Mouse (Mus musculus): ENCODE data around the gene Fbxl17. TPM values are rescaled to one million over a fixed set of nuclear protein-coding genes. Genes with fewer than 3 reads are reported as not detected.

Gene Fbxl17
- polyA plus RNA-seq, 1 experiment from 2014 or later: 8.9 TPM

GRCm38 (mm10) chr17:63093184-63093583 lies 406.6 kb downstream of the Fbxl17 start:
- Histone ChIP-seq H3K9ac (ENCODE audit: low read length) (no peak overlapping the region), H3K36me3 (ENCODE audit: control insufficient read depth, insufficient read depth, low read length) (no peaks in the 10 kb centered on the region), H3K27me3 (replicated peaks; ENCODE audit: control insufficient read depth, insufficient read depth, low read length) (no peaks in the 10 kb centered on the region), H3K4me1 (ENCODE audit: control insufficient read depth, insufficient read depth, low read length) (no peaks in the 10 kb centered on the region), H3K9me3 (replicated peaks; ENCODE audit: control insufficient read depth, low read length) (no peaks in the 10 kb centered on the region), H3K27ac (ENCODE audit: low read depth, low read length) (no peak overlapping the region), H3K4me3 (ENCODE audit: low read depth, low read length) (no peak overlapping the region), H3K4me2 (ENCODE audit: low read length) (no peak overlapping the region)
- no peak for ATAC-seq
- 89% methylated on average over 4 of the region's 4 CpGs for WGBS
- DNase-seq (ENCODE audit: low spot score): no peak

GRCm38 (mm10) chr17:63092774-63093173 lies 407.0 kb downstream of the Fbxl17 start:
- 79% methylated on average over 6 of the region's 6 CpGs for WGBS
- no peak for ATAC-seq

GRCm38 (mm10) chr17:63090112-63090511 lies 409.7 kb downstream of the Fbxl17 start:
- no peaks in the 10 kb centered on the region for H3K36me3 ChIP-seq (ENCODE audit: control insufficient read depth, insufficient read depth, low read length)
- H3K9me3 ChIP-seq (replicated peaks; ENCODE audit: control insufficient read depth, low read length): no peaks in the 10 kb centered on the region
- no peak overlapping the region for H3K9ac ChIP-seq (ENCODE audit: low read length)
- WGBS: 90% methylated on average over 3 of the region's 3 CpGs
- ATAC-seq (no peak), DNase-seq (ENCODE audit: low spot score) (no peak)
- no peaks in the 10 kb centered on the region for H3K27me3 ChIP-seq (replicated peaks; ENCODE audit: control insufficient read depth, insufficient read depth, low read length)
- no peak overlapping the region for H3K4me3 ChIP-seq (ENCODE audit: low read depth, low read length)
- no peak overlapping the region for H3K27ac ChIP-seq (ENCODE audit: low read depth, low read length)
- H3K4me1 ChIP-seq (ENCODE audit: control insufficient read depth, insufficient read depth, low read length): no peaks in the 10 kb centered on the region
- H3K4me2 ChIP-seq (ENCODE audit: low read length): no peak overlapping the region

More at GRCm38 (mm10) chr17:63092774-63093173, 407.0 kb downstream of the Fbxl17 start:
- Histone ChIP-seq H3K36me3 (ENCODE audit: control insufficient read depth, insufficient read depth, low read length) (no peaks in the 10 kb centered on the region), H3K9ac (ENCODE audit: low read length) (no peak overlapping the region), H3K4me3 (ENCODE audit: low read depth, low read length) (no peak overlapping the region), H3K9me3 (replicated peaks; ENCODE audit: control insufficient read depth, low read length) (no peaks in the 10 kb centered on the region), H3K4me1 (ENCODE audit: control insufficient read depth, insufficient read depth, low read length) (no peaks in the 10 kb centered on the region), H3K27me3 (replicated peaks; ENCODE audit: control insufficient read depth, insufficient read depth, low read length) (no peaks in the 10 kb centered on the region), H3K4me2 (ENCODE audit: low read length) (no peak overlapping the region), H3K27ac (ENCODE audit: low read depth, low read length) (no peak overlapping the region)
- DNase-seq (ENCODE audit: low spot score): no peak

- H3K36me3 ChIP-seq (ENCODE audit: control insufficient read depth, insufficient read depth, low read length): no peaks in the 10 kb centered on the region
- ATAC-seq (no peak), DNase-seq (ENCODE audit: low spot score) (no peak)
- H3K27ac ChIP-seq (ENCODE audit: low read depth, low read length): no peak overlapping the region
- H3K9me3 ChIP-seq (replicated peaks; ENCODE audit: control insufficient read depth, low read length): no peaks in the 10 kb centered on the region
- H3K4me1 ChIP-seq (ENCODE audit: control insufficient read depth, insufficient read depth, low read length): no peaks in the 10 kb centered on the region
- no peaks in the 10 kb centered on the region for H3K27me3 ChIP-seq (replicated peaks; ENCODE audit: control insufficient read depth, insufficient read depth, low read length)
- H3K9ac ChIP-seq (ENCODE audit: low read length): no peak overlapping the region
- no peak overlapping the region for H3K4me2 ChIP-seq (ENCODE audit: low read length)
- no peak overlapping the region for H3K4me3 ChIP-seq (ENCODE audit: low read depth, low read length)
- 84% methylated on average over 10 of the region's 10 CpGs for WGBS
Measured at GRCm38 (mm10) chr17:63087265-63087664, 412.6 kb downstream of the Fbxl17 start.

GRCm38 (mm10) chr17:63086526-63086925 lies 413.3 kb downstream of the Fbxl17 start:
- Histone ChIP-seq H3K27me3 (replicated peaks; ENCODE audit: control insufficient read depth, insufficient read depth, low read length) (no peaks in the 10 kb centered on the region), H3K4me1 (ENCODE audit: control insufficient read depth, insufficient read depth, low read length) (no peaks in the 10 kb centered on the region), H3K27ac (ENCODE audit: low read depth, low read length) (no peak overlapping the region), H3K4me2 (ENCODE audit: low read length) (no peak overlapping the region), H3K9me3 (replicated peaks; ENCODE audit: control insufficient read depth, low read length) (no peaks in the 10 kb centered on the region), H3K9ac (ENCODE audit: low read length) (no peak overlapping the region), H3K36me3 (ENCODE audit: control insufficient read depth, insufficient read depth, low read length) (no peaks in the 10 kb centered on the region), H3K4me3 (ENCODE audit: low read depth, low read length) (no peak overlapping the region)
- WGBS: 65% methylated on average over 3 of the region's 3 CpGs
- no peak for ATAC-seq
- no peak for DNase-seq (ENCODE audit: low spot score)

GRCm38 (mm10) chr17:63085227-63085626 lies 414.6 kb downstream of the Fbxl17 start:
- no peak overlapping the region for H3K27ac ChIP-seq (ENCODE audit: low read depth, low read length)
- no peak overlapping the region for H3K4me2 ChIP-seq (ENCODE audit: low read length)
- no peak overlapping the region for H3K4me3 ChIP-seq (ENCODE audit: low read depth, low read length)
- H3K9ac ChIP-seq (ENCODE audit: low read length): no peak overlapping the region
- DNase-seq (ENCODE audit: low spot score): no peak
- H3K4me1 ChIP-seq (ENCODE audit: control insufficient read depth, insufficient read depth, low read length): no peaks in the 10 kb centered on the region
- H3K27me3 ChIP-seq (replicated peaks; ENCODE audit: control insufficient read depth, insufficient read depth, low read length): no peaks in the 10 kb centered on the region
- no peak for ATAC-seq
- WGBS: 93% methylated on average over 6 of the region's 6 CpGs
- H3K9me3 ChIP-seq (replicated peaks; ENCODE audit: control insufficient read depth, low read length): no peaks in the 10 kb centered on the region
- no peaks in the 10 kb centered on the region for H3K36me3 ChIP-seq (ENCODE audit: control insufficient read depth, insufficient read depth, low read length)

GRCm38 (mm10) chr17:63079087-63079486 lies 420.7 kb downstream of the Fbxl17 start:
- no peak overlapping the region for H3K4me3 ChIP-seq (ENCODE audit: low read depth, low read length)
- no peak overlapping the region for H3K27ac ChIP-seq (ENCODE audit: low read depth, low read length)
- H3K9me3 ChIP-seq (replicated peaks; ENCODE audit: control insufficient read depth, low read length): no peaks in the 10 kb centered on the region
- no peak overlapping the region for H3K9ac ChIP-seq (ENCODE audit: low read length)
- 70% methylated on average over 5 of the region's 5 CpGs for WGBS
- DNase-seq (ENCODE audit: low spot score) (no peak), ATAC-seq (no peak)
- peaks cover 13% of the 10 kb centered on the region; the same call in 1 of the 2 replicates for H3K4me1 ChIP-seq (ENCODE audit: control insufficient read depth, insufficient read depth, low read length)
- no peaks in the 10 kb centered on the region for H3K27me3 ChIP-seq (replicated peaks; ENCODE audit: control insufficient read depth, insufficient read depth, low read length)
- H3K4me2 ChIP-seq (ENCODE audit: low read length): no peak overlapping the region
- no peaks in the 10 kb centered on the region for H3K36me3 ChIP-seq (ENCODE audit: control insufficient read depth, insufficient read depth, low read length)

- Histone ChIP-seq H3K9ac (ENCODE audit: low read length) (no peak overlapping the region), H3K4me3 (ENCODE audit: low read depth, low read length) (no peak overlapping the region), H3K27ac (ENCODE audit: low read depth, low read length) (no peak overlapping the region), H3K4me1 (ENCODE audit: control insufficient read depth, insufficient read depth, low read length) (peaks cover 13% of the 10 kb centered on the region; the same call in 1 of the 2 replicates), H3K36me3 (ENCODE audit: control insufficient read depth, insufficient read depth, low read length) (no peaks in the 10 kb centered on the region), H3K4me2 (ENCODE audit: low read length) (no peak overlapping the region), H3K9me3 (replicated peaks; ENCODE audit: control insufficient read depth, low read length) (no peaks in the 10 kb centered on the region), H3K27me3 (replicated peaks; ENCODE audit: control insufficient read depth, insufficient read depth, low read length) (no peaks in the 10 kb centered on the region)
- WGBS: 74% methylated on average over 5 of the region's 5 CpGs
- no peak for DNase-seq (ENCODE audit: low spot score)
- ATAC-seq: no peak
Measured at GRCm38 (mm10) chr17:63077509-63077908, 422.3 kb downstream of the Fbxl17 start.

- no peaks in the 10 kb centered on the region for H3K9me3 ChIP-seq (replicated peaks; ENCODE audit: control insufficient read depth, low read length)
Measured at GRCm38 (mm10) chr17:63076661-63077060, 423.2 kb downstream of the Fbxl17 start.

More at GRCm38 (mm10) chr17:63076661-63077060, 423.2 kb downstream of the Fbxl17 start:
- Histone ChIP-seq H3K27ac (ENCODE audit: low read depth, low read length) (no peak overlapping the region), H3K27me3 (replicated peaks; ENCODE audit: control insufficient read depth, insufficient read depth, low read length) (no peaks in the 10 kb centered on the region), H3K4me1 (ENCODE audit: control insufficient read depth, insufficient read depth, low read length) (peaks cover 13% of the 10 kb centered on the region; the same call in 1 of the 2 replicates), H3K9ac (ENCODE audit: low read length) (no peak overlapping the region), H3K36me3 (ENCODE audit: control insufficient read depth, insufficient read depth, low read length) (no peaks in the 10 kb centered on the region), H3K4me2 (ENCODE audit: low read length) (no peak overlapping the region), H3K4me3 (ENCODE audit: low read depth, low read length) (no peak overlapping the region)
- ATAC-seq: no peak
- 43% methylated on average over 8 of the region's 8 CpGs for WGBS
- DNase-seq (ENCODE audit: low spot score): no peak
